In the genomic region with DNA sequence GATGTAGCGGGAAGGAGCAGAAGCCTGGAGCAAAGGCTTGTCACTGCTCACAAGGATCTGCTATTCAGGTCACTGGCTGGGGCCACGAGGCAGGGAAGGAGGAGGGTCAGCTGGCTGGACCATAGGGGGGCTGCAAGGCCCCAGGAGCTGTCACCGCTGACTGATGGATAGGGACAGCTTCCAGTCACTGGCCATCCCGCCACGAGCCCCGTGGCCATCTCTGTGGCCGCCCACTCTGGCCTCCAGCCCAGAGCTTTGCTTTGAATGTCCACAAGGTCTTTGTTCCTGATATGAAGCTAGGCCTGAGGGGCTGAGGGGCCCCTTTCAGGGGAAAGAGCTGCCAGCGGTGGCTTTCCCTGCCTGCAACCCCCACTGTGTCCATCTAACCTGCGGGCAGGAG, we compare ENCODE assay signal across 7 mouse cellular contexts.
DNase-seq lines count a peak whose midpoint lies in the region; ATAC-seq lines count a peak whose summit lies in the region.

No protein-coding gene starts in this region.

- no peak for DNase-seq in kidney, adult 11 months
- DNase-seq in embryonic facial prominence, embryonic 10.5 days (ENCODE audit: low spot score), result peak; percentile 49
- no peak for DNase-seq in left cerebral cortex, adult 9 months (ENCODE audit: low spot score in 2 of 2)
- no peak for DNase-seq in T-cell, adult 2 months (ENCODE audit: low spot score)

- no peaks in the 10 kb centered on the region for H3K9me3 ChIP-seq in kidney, embryonic 16.5 days (ENCODE audit: low read length)
- H3K9me3 ChIP-seq in embryonic facial prominence, embryonic 10.5 days, result no peaks in the 10 kb centered on the region
- H3K9me3 ChIP-seq in heart, embryonic 16.5 days (replicated peaks; ENCODE audit: control insufficient read depth, low read length), result no peaks in the 10 kb centered on the region
- H3K9me3 ChIP-seq in midbrain, embryonic 16.5 days (replicated peaks; ENCODE audit: control insufficient read depth, low read length, poor library complexity, severe bottlenecking), result no peaks in the 10 kb centered on the region

- WGBS in kidney, embryonic 16.5 days, result 20% methylated on average over 9 of the region's 9 CpGs
- 16% methylated on average over 9 of the region's 9 CpGs for WGBS in embryonic facial prominence, embryonic 10.5 days
- WGBS in heart, embryonic 16.5 days, result 12% methylated on average over 9 of the region's 9 CpGs
- 11% methylated on average over 9 of the region's 9 CpGs for WGBS in midbrain, embryonic 16.5 days

- H3K36me3 ChIP-seq in kidney, embryonic 16.5 days (ENCODE audit: insufficient read depth, low read length), result no peaks in the 10 kb centered on the region
- no peaks in the 10 kb centered on the region for H3K36me3 ChIP-seq in embryonic facial prominence, embryonic 10.5 days (replicated peaks)
- no peaks in the 10 kb centered on the region for H3K36me3 ChIP-seq in heart, embryonic 16.5 days (ENCODE audit: control insufficient read depth, insufficient read depth)
- H3K36me3 ChIP-seq in midbrain, embryonic 16.5 days (ENCODE audit: control insufficient read depth, insufficient read depth, low read length), result no peaks in the 10 kb centered on the region

- H3K4me3 ChIP-seq in kidney, embryonic 16.5 days (ENCODE audit: low read length), result no peak overlapping the region
- no peak overlapping the region for H3K4me3 ChIP-seq in embryonic facial prominence, embryonic 10.5 days
- H3K4me3 ChIP-seq in heart, embryonic 16.5 days (ENCODE audit: low read length), result no peak overlapping the region
- no peak overlapping the region for H3K4me3 ChIP-seq in midbrain, embryonic 16.5 days (ENCODE audit: low read depth, low read length)

- 0 out of 2 replicates have a peak overlapping the region, but pooled peaks have one; percentile 1 for H3K9ac ChIP-seq in kidney, embryonic 16.5 days (replicated peaks; ENCODE audit: low read length)
- H3K9ac ChIP-seq in heart, embryonic 16.5 days (ENCODE audit: low read length), result peak overlapping the region; percentile 52; the same call in 1 of the 2 replicates
- 0 out of 2 replicates have a peak overlapping the region, but pooled peaks have one; percentile 25 for H3K9ac ChIP-seq in midbrain, embryonic 16.5 days (ENCODE audit: low read depth, low read length)

- H3K4me1 ChIP-seq in kidney, embryonic 16.5 days (ENCODE audit: insufficient read depth, low read length), result peaks cover 26% of the 10 kb centered on the region
- H3K4me1 ChIP-seq in embryonic facial prominence, embryonic 10.5 days, result peaks cover 74% of the 10 kb centered on the region
- peaks cover 37% of the 10 kb centered on the region for H3K4me1 ChIP-seq in heart, embryonic 16.5 days (ENCODE audit: control insufficient read depth, insufficient read depth, low read length)
- peaks cover 7% of the 10 kb centered on the region; the same call in 1 of the 2 replicates for H3K4me1 ChIP-seq in midbrain, embryonic 16.5 days (ENCODE audit: control insufficient read depth, insufficient read depth, low read length)

- H3K27me3 ChIP-seq in kidney, embryonic 16.5 days (ENCODE audit: insufficient read depth, low read length), result peaks cover 61% of the 10 kb centered on the region
- peaks cover 39% of the 10 kb centered on the region for H3K27me3 ChIP-seq in embryonic facial prominence, embryonic 10.5 days (replicated peaks; ENCODE audit: low read depth, poor library complexity, severe bottlenecking)
- H3K27me3 ChIP-seq in heart, embryonic 16.5 days (ENCODE audit: control insufficient read depth, insufficient read depth, low read length), result peaks cover 26% of the 10 kb centered on the region
- H3K27me3 ChIP-seq in midbrain, embryonic 16.5 days (ENCODE audit: control insufficient read depth, insufficient read depth, low read depth, low read length), result no peaks in the 10 kb centered on the region

- no peak overlapping the region for H3K4me2 ChIP-seq in kidney, embryonic 16.5 days (replicated peaks; ENCODE audit: low read depth, low read length)
- 0 out of 2 replicates have a peak overlapping the region, but pooled peaks have one; percentile 10 for H3K4me2 ChIP-seq in heart, embryonic 16.5 days (ENCODE audit: low read depth, low read length)
- H3K4me2 ChIP-seq in midbrain, embryonic 16.5 days (ENCODE audit: low read length), result no peak overlapping the region

- ATAC-seq in kidney, embryonic 16.5 days (ENCODE audit: low FRiP score, low TSS enrichment), result no peak
- ATAC-seq in heart, embryonic 16.5 days (replicated peaks; ENCODE audit: extremely low read depth, insufficient read depth, low FRiP score), result peak; percentile 68
- ATAC-seq in midbrain, embryonic 16.5 days, result no peak

- no peak overlapping the region for H3K27ac ChIP-seq in kidney, embryonic 16.5 days (ENCODE audit: low read length)
- H3K27ac ChIP-seq in embryonic facial prominence, embryonic 10.5 days (replicated peaks), result peak overlapping the region; percentile 84
- H3K27ac ChIP-seq in heart, embryonic 16.5 days (ENCODE audit: low read length), result peak overlapping the region; percentile 33
- H3K27ac ChIP-seq in midbrain, embryonic 16.5 days (ENCODE audit: low read length), result 0 out of 2 replicates have a peak overlapping the region, but pooled peaks have one; percentile 28

Comparison
In these comparisons a context has a peak if more than half of its experiments do, and no peak if none do; other contexts are left out.
1. H3K9ac ChIP-seq: peak in every context shown above with its lines; median percentile 52 in heart, embryonic 16.5 days; 25 in midbrain, embryonic 16.5 days; 1 in kidney, embryonic 16.5 days.